Mouse (Mus musculus) forebrain, embryonic 14.5 days (tissue): ENCODE measurements around the gene Rph3al. TPM values are rescaled to one million over a fixed set of nuclear protein-coding genes. Genes with fewer than 3 reads are reported as not detected.

ENCODE experiments used
- ATAC-seq: fragments of 200-750 bp; cut with Nextera tagmentation; 2 replicates; pipeline ENCODE4 v1.8.0; 2017; ENCODE audit warnings: mild to moderate bottlenecking, moderate library complexity
- DNase-seq: peaks from one replicate; pipeline ENCODE4 v3.0.0-alpha.2; 2015; ENCODE audit warnings: low spot score
- H3K27ac ChIP-seq: fragments of 300-500 bp; sonication (generic); 2 replicates; pipeline ENCODE4 v1.5.1; 2014; ENCODE audit warnings: low read depth, mild to moderate bottlenecking, control low read depth, low read length, moderate library complexity
- H3K27me3 ChIP-seq: fragments of 300-500 bp; sonication (generic); replicated peaks from 2 replicates; pipeline ENCODE4 v1.6.1; 2014; ENCODE audit warnings: low read length, control low read depth, mixed read lengths; ENCODE audit not compliant: control insufficient read depth, insufficient read depth
- H3K36me3 ChIP-seq: fragments of 300-500 bp; sonication (generic); 2 replicates; pipeline ENCODE4 v1.6.1; 2014; ENCODE audit warnings: low read length, control low read depth; ENCODE audit not compliant: control insufficient read depth, insufficient read depth
- H3K4me1 ChIP-seq: fragments of 300-500 bp; sonication (generic); 2 replicates; pipeline ENCODE4 v1.6.1; 2014; ENCODE audit warnings: antibody characterized with exemption, low read length, control low read depth; ENCODE audit not compliant: control insufficient read depth, insufficient read depth
- H3K4me2 ChIP-seq: fragments of 300-500 bp; sonication (generic); 2 replicates; pipeline ENCODE4 v1.6.1; 2014; ENCODE audit warnings: mild to moderate bottlenecking, control low read depth, low read length
- H3K4me3 ChIP-seq: fragments of 300-500 bp; sonication (generic); 2 replicates; pipeline ENCODE4 v1.5.1; 2014; ENCODE audit warnings: low read depth, low read length, control low read depth
- H3K9ac ChIP-seq: fragments of 300-500 bp; sonication (generic); 2 replicates; pipeline ENCODE4 v1.6.1; 2014; ENCODE audit warnings: mild to moderate bottlenecking, low read length, control low read depth, moderate library complexity
- H3K9me3 ChIP-seq: fragments of 300-500 bp; sonication (generic); replicated peaks from 2 replicates; pipeline ENCODE4 v1.6.1; 2016; ENCODE audit warnings: low read length, control low read depth, mixed read lengths; ENCODE audit not compliant: control insufficient read depth
- WGBS: fragments of 180-500 bp; shearing (Covaris S2); extraction: QIAGEN DNeasy Blood & Tissue Kit; methylation state at CpG from one replicate; pipeline ENCODE4 v1.1.7; 2014; 5-methylcytosine and 5-hydroxymethylcytosine counted together
- polyA plus RNA-seq: library from polyadenylated mRNA; unstranded; fragments of >200 nt; fragmentation: Nextera tagmentation; extraction: Ambion mirVana; gene quantifications from 2 replicates; pipeline ENCODE4 v1.2.1, GENCODE M21; 2014

Rph3al gene
- polyA plus RNA-seq, 1 experiment from 2014 or later: 2.8 TPM

- DNase-seq (no peak), ATAC-seq (no peak)
- WGBS: 77% methylated on average over 3 of the region's 3 CpGs
- H3K9me3 ChIP-seq: no peaks in the 10 kb centered on the region
- H3K4me2 ChIP-seq: no peak overlapping the region
- no peaks in the 10 kb centered on the region for H3K27me3 ChIP-seq
- H3K4me3 ChIP-seq: no peak overlapping the region
- H3K36me3 ChIP-seq: no peaks in the 10 kb centered on the region
- no peak overlapping the region for H3K27ac ChIP-seq
- H3K9ac ChIP-seq: no peak overlapping the region
- H3K4me1 ChIP-seq: 0 out of 2 replicates have a peak, but pooled peaks cover 3% of the 10 kb centered on the region
Observed at GRCm38 (mm10) chr11:75972188-75972587, 34.0 kb upstream of the Rph3al start.

- no peak for ATAC-seq
- Histone ChIP-seq H3K4me1 (peaks cover 9% of the 10 kb centered on the region; the same call in 1 of the 2 replicates), H3K4me3 (no peak overlapping the region), H3K4me2 (no peak overlapping the region), H3K27me3 (0 out of 2 replicates have a peak, but pooled peaks cover 3% of the 10 kb centered on the region), H3K36me3 (no peaks in the 10 kb centered on the region), H3K27ac (no peak overlapping the region), H3K9ac (no peak overlapping the region), H3K9me3 (no peaks in the 10 kb centered on the region)
- WGBS: 17% methylated on average over 3 of the region's 3 CpGs
- DNase-seq: no peak
Observed at GRCm38 (mm10) chr11:75970629-75971028, 32.4 kb upstream of the Rph3al start.

GRCm38 (mm10) chr11:75968761-75969160 is 30.5 kb upstream of the Rph3al start:
- H3K9me3 ChIP-seq: no peaks in the 10 kb centered on the region
- WGBS: 86% methylated on average over 6 of the region's 6 CpGs
- H3K9ac ChIP-seq: no peak overlapping the region
- H3K4me1 ChIP-seq: peaks cover 18% of the 10 kb centered on the region
- DNase-seq (no peak), ATAC-seq (no peak)
- 0 out of 2 replicates have a peak, but pooled peaks cover 3% of the 10 kb centered on the region for H3K27me3 ChIP-seq
- no peak overlapping the region for H3K27ac ChIP-seq
- no peaks in the 10 kb centered on the region for H3K36me3 ChIP-seq
- H3K4me2 ChIP-seq: no peak overlapping the region
- H3K4me3 ChIP-seq: no peak overlapping the region

- peak; percentile 58 for ATAC-seq
- under 1% methylated on average over 87 of the region's 90 CpGs for whole genome bisulfite sequencing
- H3K4me2 ChIP-seq: peak overlapping the region; percentile 97
- H3K9ac ChIP-seq: peak overlapping the region; percentile 63
- H3K4me1 ChIP-seq: peaks cover 18% of the 10 kb centered on the region
- no peaks in the 10 kb centered on the region for H3K36me3 ChIP-seq
- no peak overlapping the region for H3K27ac ChIP-seq
- DNase-seq: peak; percentile 61
- 0 out of 2 replicates have a peak, but pooled peaks cover 3% of the 10 kb centered on the region for H3K27me3 ChIP-seq
- no peaks in the 10 kb centered on the region for H3K9me3 ChIP-seq
- H3K4me3 ChIP-seq: peak overlapping the region; percentile 58
Observed at GRCm38 (mm10) chr11:75966401-75967372, 28.5 kb upstream of the Rph3al start.

GRCm38 (mm10) chr11:75965674-75966400 is 27.6 kb upstream of the Rph3al start:
- H3K36me3 ChIP-seq: no peaks in the 10 kb centered on the region
- DNase-seq (no peak), ATAC-seq (no peak)
- peak overlapping the region; percentile 58 for H3K4me3 ChIP-seq
- WGBS: 8% methylated on average over 28 of the region's 28 CpGs
- H3K27me3 ChIP-seq: 0 out of 2 replicates have a peak, but pooled peaks cover 3% of the 10 kb centered on the region
- H3K9me3 ChIP-seq: no peaks in the 10 kb centered on the region
- no peak overlapping the region for H3K27ac ChIP-seq
- peak overlapping the region; percentile 97 for H3K4me2 ChIP-seq
- peak overlapping the region; percentile 63 for H3K9ac ChIP-seq
- peaks cover 18% of the 10 kb centered on the region for H3K4me1 ChIP-seq

- no peaks in the 10 kb centered on the region for H3K36me3 ChIP-seq
- H3K9me3 ChIP-seq: no peaks in the 10 kb centered on the region
- no peak overlapping the region for H3K9ac ChIP-seq
- H3K4me3 ChIP-seq: no peak overlapping the region
- 17% methylated on average over 4 of the region's 4 CpGs for WGBS
- no peak overlapping the region for H3K4me2 ChIP-seq
- peaks cover 18% of the 10 kb centered on the region for H3K4me1 ChIP-seq
- ATAC-seq (no peak), DNase-seq (no peak)
- H3K27ac ChIP-seq: no peak overlapping the region
- H3K27me3 ChIP-seq: 0 out of 2 replicates have a peak, but pooled peaks cover 3% of the 10 kb centered on the region
Observed at GRCm38 (mm10) chr11:75964476-75964730, 26.2 kb upstream of the Rph3al start.

GRCm38 (mm10) chr11:75963730-75964475 is 25.7 kb upstream of the Rph3al start:
- Histone ChIP-seq H3K4me2 (no peak overlapping the region), H3K9me3 (no peaks in the 10 kb centered on the region), H3K4me3 (no peak overlapping the region), H3K27me3 (0 out of 2 replicates have a peak, but pooled peaks cover 3% of the 10 kb centered on the region), H3K4me1 (peaks cover 18% of the 10 kb centered on the region), H3K9ac (0 out of 2 replicates have a peak overlapping the region, but pooled peaks have one; percentile 5), H3K36me3 (no peaks in the 10 kb centered on the region), H3K27ac (peak overlapping the region; percentile 58; the same call in 1 of the 2 replicates)
- 12% methylated on average over 11 of the region's 11 CpGs for WGBS
- peak; percentile 91 for DNase-seq
- peak; percentile 47; the same call in 1 of the 2 replicates for ATAC-seq

- DNase-seq (no peak), ATAC-seq (no peak)
- Histone ChIP-seq H3K4me3 (no peak overlapping the region), H3K27me3 (no peaks in the 10 kb centered on the region), H3K27ac (no peak overlapping the region), H3K36me3 (no peaks in the 10 kb centered on the region), H3K9me3 (no peaks in the 10 kb centered on the region), H3K9ac (no peak overlapping the region), H3K4me1 (peaks cover 18% of the 10 kb centered on the region), H3K4me2 (no peak overlapping the region)
- 96% methylated on average over 7 of the region's 7 CpGs for WGBS
Observed at GRCm38 (mm10) chr11:75961782-75962181, 23.6 kb upstream of the Rph3al start.
